Mouse (Mus musculus) liver, embryonic 16.5 days (tissue): ENCODE measurements around the gene Hoxa3. TPM values are rescaled to one million over a fixed set of nuclear protein-coding genes. Genes with fewer than 3 reads are reported as not detected.
A peak's percentile ranks its signal among the peaks of the same experiment; 100 is the strongest.

Source experiments
- ATAC-seq: fragments of 200-750 bp; cut with Nextera tagmentation; 2 replicates; pipeline ENCODE4 v1.8.0; 2017; ENCODE audit warnings: low read depth, mild to moderate bottlenecking, moderate number of reproducible peaks, moderate library complexity
- H3K27ac ChIP-seq: fragments of 300-500 bp; sonication (generic); 2 replicates; pipeline ENCODE4 v1.5.1; 2014; ENCODE audit warnings: mild to moderate bottlenecking, low read length
- H3K27me3 ChIP-seq: fragments of 300-500 bp; sonication (generic); 2 replicates; pipeline ENCODE4 v1.6.1; 2014; ENCODE audit warnings: low read depth, low read length, mixed read lengths; ENCODE audit not compliant: control insufficient read depth, insufficient read depth
- H3K36me3 ChIP-seq: fragments of 300-500 bp; sonication (generic); 2 replicates; pipeline ENCODE4 v1.6.1; 2014; ENCODE audit warnings: mild to moderate bottlenecking; ENCODE audit not compliant: control insufficient read depth, insufficient read depth
- H3K4me1 ChIP-seq: fragments of 300-500 bp; sonication (generic); 2 replicates; pipeline ENCODE4 v1.6.1; 2014; ENCODE audit warnings: low read depth, low read length, mixed read lengths; ENCODE audit not compliant: control insufficient read depth
- H3K4me2 ChIP-seq: fragments of 300-500 bp; sonication (generic); 2 replicates; pipeline ENCODE4 v1.6.1; 2014; ENCODE audit warnings: low read depth, low read length, mixed read lengths
- H3K4me3 ChIP-seq: fragments of 300-500 bp; sonication (generic); 2 replicates; pipeline ENCODE4 v1.5.1; 2014; ENCODE audit warnings: low read depth, mild to moderate bottlenecking, low read length
- H3K9ac ChIP-seq: fragments of 300-500 bp; sonication (generic); 2 replicates; pipeline ENCODE4 v1.6.1; 2014; ENCODE audit warnings: low read depth, low read length
- H3K9me3 ChIP-seq: fragments of 300-500 bp; sonication (generic); replicated peaks from 2 replicates; pipeline ENCODE4 v1.6.1; 2016; ENCODE audit warnings: low read length; ENCODE audit not compliant: control insufficient read depth
- WGBS: fragments of 180-500 bp; shearing (Covaris S2); extraction: QIAGEN DNeasy Blood & Tissue Kit; methylation state at CpG from one replicate; pipeline ENCODE4 v1.1.7; 2014; ENCODE audit not compliant: insufficient replicate concordance; 5-methylcytosine and 5-hydroxymethylcytosine counted together
- polyA plus RNA-seq: library from polyadenylated mRNA; unstranded; fragments of >200 nt; fragmentation: Nextera tagmentation; extraction: Ambion mirVana; gene quantifications from 2 replicates; pipeline ENCODE4 v1.2.1, GENCODE M21; 2015

The Hoxa3 gene
- polyA plus RNA-seq, 1 experiment from 2014 or later, result 0.27 TPM

DNA sequence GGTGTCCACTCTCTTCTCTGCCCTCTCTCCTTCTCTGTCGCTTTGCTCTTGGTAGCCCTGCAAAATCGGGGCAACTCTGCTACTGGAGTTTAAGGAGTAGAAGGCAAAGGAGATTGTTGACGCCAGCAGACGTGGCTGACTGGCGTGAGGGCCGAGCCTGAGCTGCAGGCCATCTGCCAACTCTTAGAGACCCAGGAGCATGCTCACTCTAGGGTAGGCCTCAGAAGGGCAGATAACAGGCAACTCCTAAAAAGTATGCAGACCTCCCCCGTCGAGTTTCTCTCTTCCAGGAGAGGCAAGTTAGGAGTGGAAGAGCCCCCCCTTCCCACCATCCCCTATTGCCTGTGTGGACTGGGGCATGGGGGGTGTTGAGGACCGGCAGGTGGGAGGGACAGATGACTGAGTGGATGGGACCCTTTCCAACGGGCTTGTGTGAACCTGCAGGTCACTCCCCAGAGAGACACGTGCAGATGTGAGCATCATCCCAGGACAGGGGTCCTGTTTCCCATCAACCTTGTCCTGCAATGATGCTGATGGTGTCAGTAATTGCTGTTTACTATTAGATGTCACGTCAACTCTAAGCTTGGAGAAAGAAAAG is 53.9 kb downstream of the Hoxa3 start:
- no peaks in the 10 kb centered on the region for H3K36me3 ChIP-seq
- peaks cover 93% of the 10 kb centered on the region for H3K27me3 ChIP-seq
- H3K9ac ChIP-seq, result no peak overlapping the region
- H3K4me3 ChIP-seq, result peak overlapping the region; percentile 60
- 0 out of 2 replicates have a peak overlapping the region, but pooled peaks have one; percentile 17 for H3K27ac ChIP-seq
- H3K4me1 ChIP-seq, result no peaks in the 10 kb centered on the region
- no peaks in the 10 kb centered on the region for H3K9me3 ChIP-seq
- H3K4me2 ChIP-seq, result peak overlapping the region; percentile 72
- ATAC-seq, result no peak
- WGBS, result 19% methylated on average over 12 of the region's 12 CpGs

DNA sequence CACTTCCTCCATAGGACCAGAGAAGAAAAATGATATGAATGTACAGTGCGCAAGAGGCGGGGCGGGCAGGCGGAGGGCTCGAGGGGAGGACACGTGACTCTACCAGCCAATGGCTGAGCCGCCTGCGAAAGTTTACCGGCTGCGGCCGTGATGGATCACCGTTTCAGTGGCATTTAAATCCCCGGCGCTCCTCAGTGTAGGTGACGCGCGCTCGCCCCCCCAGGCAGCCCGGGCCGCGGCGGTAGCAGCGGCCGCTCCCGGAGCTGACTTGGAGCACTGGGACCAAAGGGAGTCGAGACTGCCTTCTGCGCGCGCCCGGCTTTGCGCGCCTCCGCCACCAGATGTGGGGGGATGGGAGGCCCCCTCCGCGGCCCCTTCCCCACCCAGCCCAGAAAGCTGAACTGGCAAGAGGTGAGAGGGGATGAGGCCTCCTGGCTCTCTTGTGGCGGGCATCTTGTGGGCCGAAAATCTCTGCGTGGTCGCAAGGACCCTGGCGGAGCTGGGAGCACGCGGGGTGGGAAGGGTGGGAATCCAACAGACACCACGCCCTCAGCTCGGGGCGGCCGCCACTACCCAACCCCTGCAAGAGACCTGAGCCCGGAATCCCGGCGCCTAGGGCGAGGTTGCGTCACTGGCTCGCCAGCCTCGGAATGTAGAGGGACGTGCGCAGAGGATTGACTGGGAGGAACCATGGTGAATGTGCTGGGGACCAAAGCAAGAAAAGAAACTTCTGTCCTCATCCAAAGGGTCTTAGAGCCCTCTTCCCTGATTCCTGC is 54.7 kb downstream of the Hoxa3 start, which contains the start of gene Hoxa1:
Gene Hoxa1 (minus strand): TSS at position 42 of the 776 bp plus-strand sequence.
- Histone ChIP-seq H3K27ac (peak within 1 kb of the TSS; percentile 30; the same call in 1 of the 2 replicates), H3K9ac (peak within 1 kb of the TSS; percentile 44)
- under 1% methylated on average over 55 of the region's 55 CpGs for WGBS

DNA sequence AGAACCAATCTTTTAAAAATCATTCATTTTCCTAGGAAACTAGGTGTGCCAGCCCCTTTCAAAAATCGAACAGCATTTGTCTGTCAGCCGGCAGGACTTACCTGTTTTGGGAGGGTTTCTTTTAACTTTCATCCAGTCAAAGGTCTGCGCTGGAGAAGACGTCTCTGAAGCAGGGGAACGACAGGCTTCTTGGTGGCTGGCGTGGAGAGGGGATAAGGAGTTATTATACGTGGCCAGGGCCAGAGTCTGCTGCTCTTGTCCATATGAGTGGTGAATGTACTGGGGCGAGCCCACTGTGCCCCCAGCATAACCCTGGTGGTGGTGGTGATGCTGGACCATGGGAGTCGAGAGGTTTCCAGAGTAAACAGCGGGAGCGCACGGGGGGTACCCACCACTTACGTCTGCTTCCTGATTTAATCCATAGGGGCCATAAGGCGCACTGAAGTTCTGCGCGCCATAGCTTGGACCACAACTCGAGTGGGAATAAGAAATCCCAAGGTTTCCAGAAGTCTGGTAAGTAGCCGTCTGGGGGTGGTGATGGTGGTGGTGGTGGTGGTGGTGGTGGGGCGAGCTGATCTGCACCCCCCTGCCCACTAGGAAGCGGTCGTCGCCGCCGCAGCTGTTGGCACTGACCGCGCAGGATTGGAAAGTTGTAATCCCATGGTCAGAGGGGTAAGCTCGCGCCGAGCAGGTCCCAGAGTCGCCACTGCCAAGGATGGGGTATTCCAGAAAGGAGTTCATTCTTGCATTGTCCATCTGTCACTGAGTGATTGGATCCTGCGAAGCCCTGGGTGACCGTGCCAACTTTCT is 55.5 kb downstream of the Hoxa3 start:
- peak overlapping the region; percentile 72 for H3K4me2 ChIP-seq
- H3K4me3 ChIP-seq, result peak overlapping the region; percentile 60
- ATAC-seq, result no peak
- H3K4me1 ChIP-seq, result no peaks in the 10 kb centered on the region
- H3K27ac ChIP-seq, result no peak overlapping the region
- no peaks in the 10 kb centered on the region for H3K9me3 ChIP-seq
- no peak overlapping the region for H3K9ac ChIP-seq
- WGBS, result 1% methylated on average over 32 of the region's 32 CpGs
- H3K36me3 ChIP-seq, result no peaks in the 10 kb centered on the region
- H3K27me3 ChIP-seq, result peaks cover 90% of the 10 kb centered on the region

More for the DNA sequence above, 54.7 kb downstream of the Hoxa3 start, which contains the start of gene Hoxa1:
- H3K9me3 ChIP-seq, result no peaks in the 10 kb centered on the region
- peaks cover 90% of the 10 kb centered on the region for H3K27me3 ChIP-seq
- H3K36me3 ChIP-seq, result no peaks in the 10 kb centered on the region
- H3K4me1 ChIP-seq, result no peaks in the 10 kb centered on the region
- H3K4me3 ChIP-seq, result peak within 1 kb of the TSS; percentile 60
- ATAC-seq, result peak; percentile 65
- peak within 1 kb of the TSS; percentile 72 for H3K4me2 ChIP-seq

DNA sequence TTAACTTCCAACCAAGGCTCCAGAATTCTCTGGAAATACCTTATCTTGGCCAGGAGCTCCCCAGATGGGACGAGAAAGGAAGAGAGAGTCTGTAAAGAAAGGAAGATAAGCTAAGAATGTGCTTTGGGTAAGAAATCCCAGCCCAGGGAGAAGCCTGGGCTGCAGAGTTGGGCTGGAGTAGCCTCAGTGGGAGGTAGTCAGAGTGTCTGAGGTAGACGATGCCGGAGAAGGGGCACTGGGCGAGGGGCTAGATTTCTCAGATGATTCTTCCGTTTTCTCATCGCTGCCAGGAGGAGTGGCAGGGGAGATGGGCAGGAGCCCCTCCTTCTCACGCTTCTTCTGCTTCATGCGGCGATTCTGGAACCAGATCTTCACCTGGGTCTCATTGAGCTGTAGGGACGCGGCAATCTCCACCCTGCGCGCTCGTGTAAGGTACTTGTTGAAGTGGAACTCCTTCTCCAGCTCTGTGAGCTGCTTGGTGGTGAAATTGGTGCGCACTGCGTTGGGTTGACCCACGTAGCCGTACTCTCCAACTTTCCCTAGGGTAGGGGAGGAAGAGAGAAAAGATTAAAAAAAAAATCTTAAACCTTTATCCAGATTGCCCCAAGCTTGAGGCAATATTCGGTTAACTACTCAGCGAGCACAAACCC is 56.5 kb downstream of the Hoxa3 start:
- 4% methylated on average over 20 of the region's 20 CpGs for WGBS
- no peak overlapping the region for H3K27ac ChIP-seq
- no peak overlapping the region for H3K9ac ChIP-seq
- no peaks in the 10 kb centered on the region for H3K9me3 ChIP-seq
- no peaks in the 10 kb centered on the region for H3K4me1 ChIP-seq
- no peak for ATAC-seq
- no peak overlapping the region for H3K4me3 ChIP-seq
- no peaks in the 10 kb centered on the region for H3K36me3 ChIP-seq
- peaks cover 90% of the 10 kb centered on the region for H3K27me3 ChIP-seq
- H3K4me2 ChIP-seq, result no peak overlapping the region

DNA sequence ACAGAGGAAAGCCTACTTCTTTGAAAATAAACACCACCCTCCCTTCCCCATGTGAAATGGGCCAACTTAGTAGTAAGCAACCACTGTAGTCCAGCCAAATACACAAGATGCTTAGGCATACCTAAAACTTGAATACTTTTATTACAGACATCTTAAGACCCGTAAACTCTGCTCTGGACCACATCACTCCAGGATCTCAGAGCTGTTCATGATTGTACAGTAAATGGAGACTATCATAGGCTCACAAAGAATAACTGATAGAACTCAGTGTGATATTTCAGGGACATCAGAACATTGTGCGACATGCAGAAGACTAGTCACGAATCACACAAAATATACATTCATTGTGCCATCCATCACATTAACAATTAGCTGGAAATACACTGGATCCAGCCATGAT is 57.7 kb downstream of the Hoxa3 start:
- peaks cover 88% of the 10 kb centered on the region for H3K27me3 ChIP-seq
- no peaks in the 10 kb centered on the region for H3K4me1 ChIP-seq
- WGBS, result 57% methylated on average over 3 of the region's 3 CpGs
- no peak overlapping the region for H3K4me2 ChIP-seq
- H3K9ac ChIP-seq, result no peak overlapping the region
- no peak overlapping the region for H3K27ac ChIP-seq
- H3K9me3 ChIP-seq, result no peaks in the 10 kb centered on the region
- ATAC-seq, result no peak
- no peak overlapping the region for H3K4me3 ChIP-seq
- H3K36me3 ChIP-seq, result no peaks in the 10 kb centered on the region

DNA sequence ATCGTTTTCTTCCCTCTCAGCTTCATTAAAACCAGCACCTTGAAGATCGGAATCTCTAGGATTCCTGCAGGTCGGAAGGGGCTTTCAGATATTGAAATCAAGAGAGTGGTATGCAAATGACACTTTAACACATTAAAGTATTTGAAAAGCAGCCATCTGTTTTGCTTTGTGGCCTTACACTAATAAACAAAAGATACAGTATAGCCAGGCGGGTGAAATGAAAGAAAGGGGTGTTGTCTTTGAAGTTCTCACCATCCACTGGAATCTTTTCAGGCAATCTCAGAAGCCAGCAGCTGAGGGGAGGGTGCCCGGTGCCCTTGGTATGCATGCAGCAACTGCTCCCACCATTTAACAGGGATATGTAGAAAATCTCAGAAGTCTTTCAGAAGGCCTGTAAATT is 59.1 kb downstream of the Hoxa3 start:
- H3K4me3 ChIP-seq, result no peak overlapping the region
- no peak overlapping the region for H3K4me2 ChIP-seq
- ATAC-seq, result no peak
- no peak overlapping the region for H3K9ac ChIP-seq
- H3K9me3 ChIP-seq, result no peaks in the 10 kb centered on the region
- no peaks in the 10 kb centered on the region for H3K36me3 ChIP-seq
- H3K27ac ChIP-seq, result no peak overlapping the region
- WGBS, result 44% methylated on average over 5 of the region's 5 CpGs
- no peaks in the 10 kb centered on the region for H3K4me1 ChIP-seq
- H3K27me3 ChIP-seq, result peaks cover 84% of the 10 kb centered on the region

DNA sequence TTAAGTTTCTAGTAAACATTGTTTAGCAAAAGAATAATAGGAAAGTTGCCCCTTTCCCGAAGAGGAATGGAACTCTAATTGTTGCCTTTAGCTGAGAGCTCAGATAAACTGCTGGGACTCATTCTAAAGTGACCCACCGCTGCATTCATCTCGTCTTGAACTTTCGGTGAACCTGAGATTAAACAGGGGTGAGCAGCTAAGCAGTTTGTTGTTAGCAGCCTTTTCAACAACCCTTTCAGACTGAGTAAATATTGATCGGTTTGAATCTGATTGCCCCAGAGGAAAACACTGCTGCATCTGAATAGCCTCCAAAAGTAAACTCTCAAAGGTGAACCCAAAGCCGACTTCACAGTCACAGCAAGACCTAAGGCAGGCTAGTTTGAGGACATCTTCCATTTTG is 59.9 kb downstream of the Hoxa3 start:
- Histone ChIP-seq H3K4me1 (no peaks in the 10 kb centered on the region), H3K27me3 (peaks cover 77% of the 10 kb centered on the region), H3K4me3 (no peak overlapping the region), H3K9me3 (no peaks in the 10 kb centered on the region), H3K9ac (no peak overlapping the region), H3K4me2 (no peak overlapping the region), H3K36me3 (no peaks in the 10 kb centered on the region), H3K27ac (no peak overlapping the region)
- ATAC-seq, result no peak
- WGBS, result 6% methylated on average over 6 of the region's 6 CpGs

DNA sequence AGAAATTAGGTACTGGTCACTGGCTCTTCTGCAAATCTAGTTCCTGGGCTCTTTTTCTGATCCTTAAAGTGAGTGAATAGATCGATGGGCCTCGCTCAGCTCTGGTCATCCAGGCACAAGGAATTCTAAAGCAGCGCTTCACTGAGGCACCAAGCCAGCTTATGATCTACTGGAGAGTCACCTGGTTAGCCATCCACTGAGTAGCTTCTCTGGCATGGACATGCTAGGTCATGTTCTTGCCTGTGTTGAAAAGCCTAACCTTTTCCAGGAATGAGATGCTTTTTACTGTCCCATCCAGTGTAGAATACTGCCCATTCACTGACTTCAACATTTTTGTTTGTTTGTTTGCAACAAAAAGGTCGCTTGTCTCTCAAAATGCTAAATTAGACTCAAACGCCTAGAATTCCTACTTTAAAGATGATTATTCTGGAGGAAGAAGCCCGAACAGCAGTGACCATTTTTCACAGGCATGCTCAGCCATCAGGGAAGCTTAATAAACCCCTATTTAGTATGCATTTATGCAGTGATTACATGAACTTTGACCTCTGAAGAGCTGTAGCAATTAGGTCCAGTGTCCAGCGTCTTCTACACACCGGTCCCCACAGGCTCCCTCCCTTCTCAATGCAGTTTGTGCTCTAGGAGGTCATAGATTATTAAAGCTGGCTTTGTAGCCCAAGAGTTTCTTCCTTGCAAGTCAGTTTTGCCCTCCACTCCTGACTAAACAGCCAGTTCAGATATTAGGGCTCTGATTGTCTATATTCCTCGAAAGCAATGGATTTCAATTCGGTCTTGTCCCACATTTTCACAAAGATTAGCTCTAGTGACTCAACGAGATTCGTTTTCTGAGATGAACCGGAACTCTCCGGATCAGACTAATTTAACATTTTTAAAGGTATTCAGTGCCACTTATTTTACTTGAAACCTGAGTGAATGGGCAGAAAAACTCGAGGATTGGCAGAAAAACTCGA is 60.6 kb downstream of the Hoxa3 start:
- Histone ChIP-seq H3K4me2 (no peak overlapping the region), H3K27ac (no peak overlapping the region), H3K36me3 (no peaks in the 10 kb centered on the region), H3K27me3 (peaks cover 69% of the 10 kb centered on the region), H3K9ac (no peak overlapping the region), H3K4me3 (no peak overlapping the region), H3K9me3 (no peaks in the 10 kb centered on the region), H3K4me1 (no peaks in the 10 kb centered on the region)
- ATAC-seq, result no peak
- 21% methylated on average over 16 of the region's 16 CpGs for WGBS
